Mouse (Mus musculus) lung, postnatal 0 days (tissue): ENCODE results near the gene Trim10.

ENCODE experiments used
- CTCF ChIP-seq: IDR thresholded peaks from 2 replicates; pipeline ENCODE4 v1.5.1; 2016; ENCODE audit warnings: antibody characterized with exemption, mild to moderate bottlenecking
- EP300 ChIP-seq: IDR thresholded peaks from 2 replicates; pipeline ENCODE4 v1.6.1; 2016; ENCODE audit warnings: antibody characterized with exemption, mild to moderate bottlenecking, control low read depth

DNA sequence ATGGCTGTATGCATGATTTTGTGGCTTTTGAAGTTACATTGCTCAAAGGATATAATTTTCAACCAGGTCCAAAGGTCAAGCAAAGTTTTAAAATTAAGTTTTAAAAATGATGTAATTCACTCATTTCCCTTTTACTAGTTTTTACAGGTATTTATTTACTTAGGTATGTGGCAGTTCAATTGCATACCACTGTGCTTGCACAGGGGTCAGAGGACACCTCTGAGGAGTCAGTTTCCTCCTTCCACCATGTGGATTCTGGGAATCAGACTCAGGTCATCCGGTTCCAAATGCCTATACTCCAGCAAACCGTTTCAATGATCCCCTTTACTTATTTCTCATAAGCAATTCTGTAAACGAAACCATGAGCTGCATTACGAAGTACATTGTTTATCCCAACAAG lies 53.3 kb downstream of the Trim10 start:
- no peak for TF ChIP-seq CTCF
- TF ChIP-seq EP300, result no peak
